Mouse (Mus musculus): ENCODE measurements around the gene Ubl7.

Gene Ubl7

DNA sequence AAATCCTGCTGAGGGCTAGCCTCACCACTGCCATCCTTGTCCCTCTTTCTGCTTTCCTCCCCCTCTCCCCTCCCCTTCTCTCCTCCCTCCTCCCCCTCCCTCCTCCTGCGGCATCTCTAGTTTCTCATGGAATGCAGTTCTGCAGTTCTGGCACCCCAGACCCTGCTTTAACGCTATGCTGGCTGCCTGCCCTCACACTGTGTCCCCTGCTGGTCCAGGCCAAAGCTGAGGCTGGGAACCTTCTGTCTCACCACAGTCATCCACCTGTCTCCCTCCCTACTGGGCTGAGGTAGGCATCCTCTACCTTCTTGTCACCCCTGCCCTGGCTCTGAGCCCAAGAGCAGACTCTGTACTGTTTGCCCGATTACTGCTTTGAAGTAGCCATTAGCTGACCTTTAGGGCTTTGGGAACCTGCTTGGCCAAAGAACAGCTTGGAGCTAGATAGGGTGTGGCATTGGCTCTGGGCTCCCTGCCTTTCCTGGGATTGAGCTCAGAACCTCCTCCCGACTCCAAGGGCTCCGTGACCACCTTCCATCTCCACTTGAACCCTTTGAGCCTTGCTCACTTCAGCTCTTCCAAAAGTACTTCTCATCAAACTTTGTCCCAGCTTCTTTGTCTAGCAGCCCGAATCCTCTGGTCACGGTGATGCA lies 36.7 kb downstream of the Ubl7 start:
- DNase-seq (ENCODE audit: low read depth in 1 of 2, low spot score in 2 of 2) = no peak

DNA sequence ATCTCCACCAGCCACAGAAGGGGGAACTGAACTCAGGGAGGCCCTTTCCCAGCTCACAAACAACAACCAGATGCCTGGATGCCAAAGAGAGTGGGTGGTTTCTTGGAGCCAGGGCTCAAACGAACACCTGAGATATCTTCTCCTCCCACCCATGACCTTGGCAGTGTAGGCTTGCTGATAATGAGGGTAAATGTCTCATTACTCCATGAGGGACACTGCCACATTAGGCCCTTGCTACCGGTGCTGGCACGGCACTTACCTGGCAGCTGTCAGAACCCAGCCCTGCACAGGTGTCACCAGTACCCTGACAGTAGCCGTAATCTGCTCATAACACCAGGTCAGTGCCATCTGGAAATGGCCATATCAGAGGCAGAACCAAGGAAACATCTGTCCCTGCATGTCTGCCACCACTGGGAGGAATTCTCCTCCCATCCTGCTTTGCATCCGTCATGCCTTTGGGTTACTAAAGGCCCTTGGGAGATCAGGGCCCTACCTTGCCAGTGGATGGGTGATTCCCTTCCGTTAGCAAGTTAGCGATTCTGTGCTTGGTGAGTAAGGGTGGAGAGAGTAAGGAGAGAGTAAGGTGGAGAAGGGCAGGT lies 37.7 kb downstream of the Ubl7 start:
- no peak for DNase-seq (ENCODE audit: low read depth in 1 of 2, low spot score in 2 of 2)

DNA sequence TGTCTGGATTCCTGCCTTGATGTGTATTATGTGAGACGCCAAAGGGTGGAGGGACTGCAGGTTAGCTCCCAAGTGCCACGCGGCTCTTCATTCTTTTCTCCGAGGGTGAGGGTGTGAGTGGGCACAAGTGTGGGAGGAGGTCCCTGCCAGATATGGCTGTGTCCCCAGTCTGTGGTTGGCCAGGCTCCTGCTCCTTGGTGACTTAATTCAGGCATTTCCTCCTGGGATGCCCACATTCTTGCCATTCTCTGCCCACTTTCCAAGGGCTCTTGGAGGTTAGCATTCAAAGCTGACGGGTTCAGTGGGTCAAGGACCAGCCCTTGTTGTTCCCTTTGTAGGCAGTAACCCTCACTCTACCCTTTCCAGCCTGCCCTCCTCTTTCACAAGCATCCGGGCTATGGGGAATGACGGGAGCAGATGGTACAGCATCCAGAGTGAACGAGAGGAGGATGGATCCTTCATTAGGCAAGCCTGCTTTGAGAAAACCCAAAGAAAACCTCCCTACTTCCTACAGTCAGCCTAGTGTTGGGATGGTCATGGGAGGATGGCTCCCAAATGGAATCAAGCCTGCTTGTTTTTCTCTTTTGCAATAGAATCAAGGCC lies 38.4 kb downstream of the Ubl7 start:
- DNase-seq (ENCODE audit: low read depth in 1 of 2, low spot score in 2 of 2) = no peak

DNA sequence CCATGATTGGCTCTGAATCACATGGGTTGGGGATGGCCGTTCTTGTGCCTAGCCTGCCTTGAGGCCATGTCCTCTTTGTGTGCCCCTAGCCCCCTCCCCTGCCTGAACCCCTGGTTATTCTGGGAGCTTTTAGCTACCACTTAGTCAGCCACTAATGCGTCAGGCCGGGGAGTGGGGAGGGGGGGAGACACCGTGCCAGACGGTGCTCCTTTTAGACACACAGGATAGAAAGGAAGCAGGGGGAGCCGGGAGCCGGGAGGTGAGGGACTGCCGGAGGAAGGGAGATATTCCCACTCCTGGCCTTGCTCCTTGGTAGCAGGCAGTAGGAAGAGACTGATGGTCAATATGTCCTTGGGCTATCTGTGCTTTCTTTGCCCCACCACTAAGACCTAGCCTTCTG lies 39.1 kb downstream of the Ubl7 start:
- DNase-seq (ENCODE audit: low read depth in 1 of 2, low spot score in 2 of 2) = no peak

DNA sequence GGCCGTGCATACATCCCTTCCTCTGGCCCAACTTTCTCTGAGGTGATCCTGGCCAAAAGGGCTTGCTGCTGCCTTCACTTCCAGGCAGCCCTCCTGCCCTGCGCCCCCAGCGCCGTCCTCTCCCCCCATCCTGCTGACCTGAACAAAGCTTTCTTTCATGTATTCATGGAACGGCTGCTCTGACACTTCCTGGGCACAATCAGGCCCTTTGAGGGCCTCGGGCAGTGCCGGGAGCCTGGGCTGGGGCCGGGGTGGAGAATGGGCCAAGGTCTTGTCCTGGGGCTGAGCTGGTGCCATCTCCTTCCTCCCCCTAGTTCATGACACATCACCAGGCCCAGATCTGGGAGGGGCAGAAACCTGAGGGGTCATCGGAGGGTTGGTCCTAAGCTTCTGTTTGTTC lies 39.7 kb downstream of the Ubl7 start:
- DNase-seq (ENCODE audit: low read depth in 1 of 2, low spot score in 2 of 2) = no peak

DNA sequence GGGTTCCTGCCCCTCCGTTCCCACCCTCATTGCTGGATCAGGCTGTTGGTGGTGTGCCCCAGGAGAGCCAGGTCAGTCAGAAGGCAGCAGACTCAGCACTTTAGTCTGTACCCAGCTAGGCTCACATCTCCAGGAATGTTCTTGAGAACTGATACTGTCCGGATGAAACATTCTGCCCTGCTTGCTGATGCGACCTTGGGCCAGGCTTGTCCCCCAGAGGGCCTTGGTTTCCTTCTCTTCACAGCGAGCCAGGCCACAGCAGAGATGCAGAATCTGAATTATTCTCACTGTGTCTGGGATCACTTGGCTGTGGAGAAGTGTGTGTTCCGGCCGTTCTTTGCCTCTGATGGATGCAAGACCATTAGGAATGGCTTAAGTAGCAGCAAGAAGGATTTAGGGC lies 41.2 kb downstream of the Ubl7 start:
- DNase-seq (ENCODE audit: low read depth in 1 of 2, low spot score in 2 of 2) = no peak

DNA sequence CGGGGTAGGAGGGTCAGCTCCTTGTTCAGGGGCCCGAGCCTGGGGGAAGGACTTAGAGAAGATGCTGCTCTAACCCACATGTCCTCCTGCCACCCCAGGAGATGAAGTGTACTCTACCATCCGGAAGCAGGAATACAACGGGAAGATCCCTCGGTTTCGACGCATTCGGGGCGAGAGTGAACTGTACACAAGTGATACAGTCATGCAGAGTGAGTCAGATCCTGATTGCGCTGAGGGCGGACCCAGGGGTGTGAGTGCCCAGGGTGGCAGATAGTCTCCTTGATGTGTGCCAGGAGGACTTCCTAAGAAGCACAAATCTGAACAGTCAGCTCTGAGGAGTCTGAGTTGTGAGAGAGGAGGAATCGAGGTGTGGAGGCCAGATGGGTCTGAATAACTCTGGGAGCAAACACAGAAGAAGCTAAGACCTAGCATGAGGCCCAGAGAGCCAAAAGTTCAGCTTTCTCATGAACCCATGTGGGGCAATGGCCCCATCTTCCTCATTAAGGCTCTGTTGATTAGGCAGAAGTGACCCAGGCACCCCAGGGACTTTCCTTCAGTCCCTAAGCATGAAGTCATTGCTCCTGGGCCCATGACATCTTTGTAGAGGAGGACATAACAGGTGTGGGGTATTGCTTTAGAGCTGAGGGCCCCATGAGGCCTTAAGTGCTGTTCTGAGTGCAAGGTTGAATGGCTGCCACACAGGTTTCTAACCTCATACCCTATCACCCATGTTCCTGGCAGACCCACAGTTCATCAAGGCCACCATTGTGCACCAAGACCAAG lies 44.4 kb downstream of the Ubl7 start:
- DNase-seq (ENCODE audit: low read depth in 1 of 2, low spot score in 2 of 2) = no peak

DNA sequence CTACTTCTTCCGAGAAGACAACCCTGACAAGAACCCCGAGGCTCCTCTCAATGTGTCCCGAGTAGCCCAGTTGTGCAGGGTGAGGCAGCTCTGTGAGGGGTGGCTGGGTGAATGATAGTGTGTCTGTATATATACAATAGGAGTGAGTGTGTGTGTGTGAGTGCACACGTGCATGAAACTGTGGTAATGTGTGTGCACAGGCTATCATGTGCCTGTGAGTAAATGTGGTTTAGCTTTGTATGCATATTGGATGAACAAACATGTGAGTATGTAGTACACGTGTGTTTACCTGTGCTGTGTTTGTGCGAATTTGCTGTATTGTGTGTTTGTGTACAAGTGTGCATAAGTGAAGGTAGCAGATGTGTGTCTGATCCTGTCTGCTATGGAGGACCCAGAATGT lies 45.0 kb downstream of the Ubl7 start:
- DNase-seq (ENCODE audit: low read depth in 1 of 2, low spot score in 2 of 2) = no peak

DNA sequence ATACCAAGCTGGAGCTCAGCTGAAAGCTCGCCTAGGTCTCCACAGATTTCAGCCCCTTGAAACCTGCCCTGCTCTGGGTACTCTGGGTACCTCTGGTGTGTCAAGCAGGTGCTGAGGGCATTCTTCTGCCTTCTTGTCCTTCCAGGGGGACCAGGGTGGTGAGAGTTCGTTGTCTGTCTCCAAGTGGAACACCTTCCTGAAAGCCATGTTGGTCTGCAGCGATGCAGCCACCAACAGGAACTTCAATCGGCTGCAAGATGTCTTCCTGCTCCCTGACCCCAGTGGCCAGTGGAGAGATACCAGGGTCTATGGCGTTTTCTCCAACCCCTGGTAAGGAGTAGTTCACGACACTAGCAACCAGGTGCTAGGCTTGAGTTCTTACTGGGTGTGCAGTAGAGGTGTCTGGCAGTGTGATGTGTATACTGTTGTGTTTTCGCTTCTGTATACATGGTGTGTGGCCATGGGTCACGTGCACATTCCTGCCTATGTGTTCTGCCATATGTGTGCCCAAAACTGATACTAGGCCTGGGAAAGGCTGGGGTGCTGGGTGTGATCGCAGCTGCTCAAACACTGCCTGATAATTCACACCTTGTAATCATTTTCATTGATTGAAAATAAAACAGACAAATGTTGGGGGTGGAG lies 45.5 kb downstream of the Ubl7 start:
- DNase-seq (ENCODE audit: low read depth in 1 of 2, low spot score in 2 of 2) = no peak

DNA sequence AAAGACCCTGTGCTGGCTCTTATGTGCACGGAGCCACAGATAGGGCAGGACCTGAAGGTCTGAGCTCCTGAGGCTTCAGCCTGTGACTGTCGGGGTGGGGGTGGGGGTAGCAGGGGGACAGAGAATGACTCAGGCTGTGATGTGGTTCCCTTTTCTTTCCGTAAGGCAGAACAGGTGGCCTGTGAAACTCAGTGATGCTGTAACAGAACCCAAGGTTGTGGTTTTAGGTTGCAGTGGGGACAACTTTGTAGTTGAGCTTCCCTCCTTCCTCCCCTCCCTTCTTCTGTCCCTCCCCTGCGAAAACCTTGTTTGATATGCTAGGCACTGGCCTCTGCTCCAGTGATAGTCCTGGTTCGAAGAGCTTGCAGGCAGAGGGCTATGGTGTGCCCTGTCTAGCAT lies 46.1 kb downstream of the Ubl7 start:
- no peak for DNase-seq (ENCODE audit: low read depth in 1 of 2, low spot score in 2 of 2)

DNA sequence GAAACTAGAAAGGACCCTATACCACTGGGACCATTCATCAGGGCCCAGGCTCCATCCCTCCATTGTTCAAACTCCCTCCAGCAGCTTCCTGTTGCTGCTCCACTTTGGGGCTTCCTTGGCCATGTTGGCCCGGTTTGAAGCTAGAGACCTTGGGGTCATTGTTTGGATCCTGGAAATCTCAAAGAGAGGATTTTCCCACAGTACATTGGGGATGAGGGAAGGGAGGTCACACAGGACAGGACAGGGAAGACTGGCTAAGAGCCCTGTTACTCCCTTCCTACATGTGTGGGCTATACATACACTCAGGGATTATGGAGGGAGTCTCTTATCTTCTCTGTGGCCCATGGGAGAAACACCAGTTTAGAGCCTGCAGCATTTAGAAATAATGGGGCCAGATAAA lies 47.8 kb downstream of the Ubl7 start:
- no peak for DNase-seq (ENCODE audit: low read depth in 1 of 2, low spot score in 2 of 2)

DNA sequence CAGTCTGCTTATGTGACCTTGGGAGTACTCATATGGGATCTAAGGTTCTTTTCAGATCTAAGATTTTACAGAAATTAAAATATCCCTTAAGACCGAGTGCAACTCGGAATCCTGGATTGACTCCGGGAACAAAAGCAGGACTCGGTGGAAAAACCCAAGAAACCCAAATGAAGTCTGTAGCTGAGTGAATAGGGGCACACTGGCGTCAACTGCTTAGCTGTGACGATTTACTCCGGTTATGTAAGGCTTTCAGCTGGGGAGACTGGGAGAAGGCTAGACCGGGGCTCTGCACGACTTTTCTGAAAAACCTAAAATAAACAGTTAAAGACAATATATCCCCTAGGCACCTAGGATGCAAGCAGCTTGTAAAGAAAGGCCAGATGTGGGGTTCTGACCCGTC lies 48.6 kb downstream of the Ubl7 start:
- no peak for DNase-seq (ENCODE audit: low read depth in 1 of 2, low spot score in 2 of 2)

DNA sequence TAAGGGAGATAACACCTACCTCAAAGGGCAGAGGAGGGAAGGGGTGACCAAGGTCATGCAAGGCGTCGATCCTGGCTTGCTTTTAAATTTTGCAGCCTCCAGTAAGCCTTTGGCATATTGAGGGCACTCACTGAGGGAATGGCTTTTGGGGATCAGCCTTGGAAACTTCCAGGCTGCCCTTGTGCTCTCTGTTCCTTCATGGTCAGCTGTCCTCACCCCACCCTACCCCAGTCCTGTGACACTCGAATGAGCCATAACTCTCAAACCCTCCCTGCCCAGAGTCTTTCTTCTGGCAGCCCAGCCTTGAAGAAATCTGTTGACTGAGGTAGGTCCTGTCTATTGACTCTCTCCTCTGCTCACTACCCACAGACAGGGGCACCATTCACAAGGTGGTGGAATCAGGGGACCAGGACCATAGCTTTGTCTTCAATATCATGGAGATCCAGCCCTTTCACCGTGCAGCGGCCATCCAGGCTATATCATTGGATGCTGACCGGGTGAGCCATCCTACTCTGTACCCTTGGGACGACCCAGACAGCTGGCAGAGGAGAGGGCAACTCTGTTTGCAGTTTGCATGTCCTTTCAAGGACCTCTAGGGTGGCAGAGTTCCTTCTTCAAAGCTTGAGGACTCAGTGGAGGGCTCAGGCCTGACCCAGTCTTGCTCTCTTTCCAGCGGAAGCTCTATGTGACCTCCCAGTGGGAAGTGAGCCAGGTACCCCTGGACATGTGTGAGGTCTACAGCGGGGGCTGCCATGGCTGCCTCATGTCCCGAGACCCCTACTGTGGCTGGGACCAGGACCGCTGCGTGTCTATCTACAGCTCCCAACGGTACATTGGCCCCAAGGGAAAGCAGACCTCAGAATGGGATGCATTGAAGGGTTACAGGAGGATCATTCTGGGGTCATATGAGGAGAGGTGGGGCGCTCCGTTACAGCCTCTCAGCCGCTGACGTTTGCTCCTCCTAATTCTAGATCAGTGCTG lies 49.4 kb downstream of the Ubl7 start:
- DNase-seq (ENCODE audit: low read depth in 1 of 2, low spot score in 2 of 2) = no peak

DNA sequence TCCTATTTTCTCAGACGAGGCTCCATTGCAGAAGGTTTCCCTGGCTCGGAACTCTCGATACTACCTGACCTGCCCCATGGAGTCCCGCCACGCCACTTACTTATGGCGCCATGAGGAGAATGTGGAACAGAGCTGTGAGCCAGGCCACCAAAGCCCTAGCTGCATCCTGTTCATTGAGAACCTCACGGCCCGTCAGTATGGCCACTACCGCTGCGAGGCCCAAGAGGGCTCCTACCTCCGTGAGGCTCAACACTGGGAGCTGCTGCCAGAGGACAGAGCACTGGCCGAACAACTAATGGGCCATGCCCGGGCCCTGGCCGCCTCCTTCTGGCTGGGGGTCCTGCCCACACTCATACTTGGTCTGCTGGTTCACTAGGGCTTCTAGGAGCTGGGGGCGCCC lies 50.4 kb downstream of the Ubl7 start:
- no peak for DNase-seq (ENCODE audit: low read depth in 1 of 2, low spot score in 2 of 2)

DNA sequence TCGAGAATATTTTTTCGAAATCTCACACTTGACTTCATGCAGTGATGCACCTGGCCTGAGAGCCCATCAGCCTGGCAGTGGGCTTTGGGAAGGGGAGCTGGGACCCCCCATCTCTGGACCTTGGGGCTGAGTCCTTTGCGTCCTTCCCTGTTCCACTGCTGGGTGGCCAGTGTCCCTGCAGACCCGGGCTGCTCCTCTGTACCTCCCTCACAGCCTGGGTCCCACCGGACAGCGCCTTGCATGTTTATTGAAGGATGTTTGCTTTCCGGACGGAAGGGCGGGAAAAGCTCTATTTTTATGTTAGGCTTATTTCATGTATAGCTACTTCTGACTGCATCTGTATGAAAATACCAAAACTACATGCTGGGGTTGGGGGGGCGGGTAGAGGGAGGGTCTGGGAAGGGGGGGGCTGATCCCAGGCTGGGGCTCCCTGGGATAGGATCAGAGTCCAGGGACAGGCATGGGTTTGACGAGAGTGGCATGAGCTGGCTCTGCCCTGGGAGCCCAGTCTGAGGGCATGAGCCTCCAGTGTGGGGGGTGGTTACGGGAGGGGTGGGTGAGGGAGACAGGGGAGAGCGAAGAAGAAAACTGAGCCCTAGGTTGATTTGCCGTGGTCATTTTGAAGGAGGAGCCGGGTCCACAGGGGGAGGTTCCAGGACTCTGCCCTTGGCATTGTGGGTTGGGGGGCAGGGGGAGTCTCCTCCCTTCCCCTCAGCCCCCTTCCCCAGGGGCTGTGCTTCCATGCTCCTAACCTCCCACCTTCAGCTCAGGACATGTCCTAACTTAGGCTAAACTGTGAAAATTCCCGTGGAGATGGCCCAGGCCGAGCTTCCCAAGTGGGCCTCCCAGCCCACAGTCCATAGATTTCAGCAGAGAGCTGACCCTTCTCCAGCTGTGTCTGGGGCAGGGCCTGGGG lies 51.3 kb downstream of the Ubl7 start:
- no peak for DNase-seq (ENCODE audit: low read depth in 1 of 2, low spot score in 2 of 2)

DNA sequence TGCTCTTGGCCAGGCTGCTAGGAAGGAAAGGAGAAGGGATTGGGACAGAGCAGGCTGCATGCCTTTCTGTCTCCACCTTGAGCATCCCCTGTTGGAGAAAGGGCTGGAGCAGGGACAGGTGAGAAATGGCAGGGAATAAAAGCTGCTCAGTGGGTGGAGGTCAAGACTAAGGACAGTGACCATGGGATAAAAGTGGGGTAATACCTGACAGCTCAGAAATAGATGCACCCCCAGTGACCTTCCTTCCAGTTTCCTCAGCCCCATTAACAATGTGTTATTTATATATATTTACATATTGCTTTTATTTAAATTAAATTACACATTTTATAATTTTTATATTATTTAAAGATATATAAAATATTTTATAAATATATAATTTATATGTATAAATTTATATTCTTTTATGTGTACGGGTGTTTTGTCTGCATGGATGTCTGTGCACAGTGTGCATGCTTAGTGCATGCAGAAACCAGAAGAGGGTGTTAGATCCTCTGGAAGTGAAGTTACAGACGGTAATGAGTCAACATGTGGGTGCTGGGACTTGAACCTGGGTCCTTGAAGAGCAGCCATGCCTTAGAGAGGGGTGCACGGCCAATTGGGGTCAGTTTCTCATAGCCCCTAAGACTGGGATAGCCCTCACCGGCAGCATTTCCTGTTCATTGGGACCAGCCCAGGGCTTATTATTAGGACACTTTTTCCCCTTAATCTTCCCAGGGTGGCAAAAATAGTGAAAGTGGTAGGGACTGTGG lies 52.6 kb downstream of the Ubl7 start:
- DNase-seq (ENCODE audit: low read depth in 1 of 2, low spot score in 2 of 2) = no peak

DNA sequence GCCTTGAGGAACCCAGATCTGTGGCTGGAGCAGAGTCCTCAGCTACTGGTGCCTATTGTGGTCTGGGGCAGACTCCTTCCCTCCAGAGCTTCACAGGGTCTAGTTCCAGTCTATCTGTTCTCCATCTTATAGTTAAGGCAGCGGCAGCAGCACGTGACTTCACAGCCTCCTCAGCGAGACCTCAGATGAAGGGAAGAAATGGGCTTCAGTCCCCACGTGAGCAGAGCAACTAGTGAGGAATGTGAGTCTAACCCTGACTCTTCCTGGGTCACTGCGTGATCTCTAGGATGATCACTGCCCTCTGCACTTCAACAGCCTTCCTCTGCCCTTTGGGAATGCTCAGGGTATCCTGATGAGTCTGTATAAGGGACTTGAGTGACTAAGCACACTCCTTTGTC lies 53.2 kb downstream of the Ubl7 start:
- no peak for DNase-seq (ENCODE audit: low read depth in 1 of 2, low spot score in 2 of 2)

DNA sequence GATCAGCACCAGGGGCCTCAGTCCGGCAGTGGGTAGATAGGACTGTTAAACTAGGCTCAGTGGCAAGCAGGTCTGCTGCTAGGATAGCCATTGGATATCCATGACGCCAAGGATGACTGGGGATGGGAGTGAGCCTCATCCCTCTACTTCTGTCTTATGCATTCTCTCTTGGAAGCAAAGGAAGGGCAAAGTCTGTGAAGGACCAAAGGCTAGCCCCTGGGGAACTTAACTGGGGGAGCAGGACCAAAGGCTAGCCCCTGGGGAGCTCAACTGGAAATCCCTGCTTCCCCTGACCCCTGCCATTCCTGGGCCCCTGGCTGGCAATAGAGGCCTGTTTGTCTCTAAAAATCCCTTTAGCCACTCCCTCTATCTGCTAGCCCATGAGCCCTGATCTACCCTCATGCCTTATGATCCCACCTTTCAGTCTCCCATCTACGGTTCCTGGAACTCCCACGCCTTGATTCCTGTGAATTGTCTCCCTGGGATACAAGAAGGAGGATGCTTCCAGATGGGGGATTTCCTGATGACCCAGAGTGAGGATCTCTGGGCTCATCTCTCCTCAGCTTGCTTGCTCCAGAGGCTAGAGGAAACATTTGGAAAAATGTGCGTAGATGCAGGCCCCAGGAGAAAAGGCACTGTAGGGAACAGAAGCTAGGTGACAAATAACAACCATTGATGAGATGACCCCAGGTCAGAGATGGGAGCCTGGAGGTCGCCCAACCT lies 53.9 kb downstream of the Ubl7 start:
- DNase-seq (ENCODE audit: low read depth in 1 of 2, low spot score in 2 of 2) = no peak

All from monocyte, adult 2 months (primary cell).